Mouse (Mus musculus) intestine, embryonic 14.5 days (tissue): ENCODE results near the gene Ffar1. TPM values are rescaled to one million over a fixed set of nuclear protein-coding genes. Genes with fewer than 3 reads are reported as not detected.
A peak's percentile ranks its signal among the peaks of the same experiment; 100 is the strongest.

Experiments
- ATAC-seq: fragments of 200-750 bp; cut with Nextera tagmentation; replicated peaks from 2 replicates; pipeline ENCODE4 v1.8.0; 2017; ENCODE audit warnings: low read depth, moderate number of reproducible peaks, moderate TSS enrichment, moderate library complexity; ENCODE audit not compliant: low FRiP score, low TSS enrichment
- DNase-seq: peaks from one replicate; pipeline ENCODE4 v3.0.0-alpha.2; 2018; ENCODE audit warnings: low spot score
- H3K27ac ChIP-seq: fragments of 300-500 bp; sonication (generic); 2 replicates; pipeline ENCODE4 v1.5.1; 2014; ENCODE audit warnings: low read depth, mild to moderate bottlenecking, control low read depth
- H3K27me3 ChIP-seq: fragments of 300-500 bp; sonication (generic); replicated peaks from 2 replicates; pipeline ENCODE4 v1.6.1; 2014; ENCODE audit warnings: low read length, control low read depth; ENCODE audit not compliant: control insufficient read depth, insufficient read depth
- H3K36me3 ChIP-seq: fragments of 300-500 bp; sonication (generic); 2 replicates; pipeline ENCODE4 v1.6.1; 2014; ENCODE audit warnings: low read length, control low read depth; ENCODE audit not compliant: control insufficient read depth, insufficient read depth
- H3K4me1 ChIP-seq: fragments of 300-500 bp; sonication (generic); replicated peaks from 2 replicates; pipeline ENCODE4 v1.6.1; 2014; ENCODE audit warnings: low read length, control low read depth, mixed read lengths; ENCODE audit not compliant: control insufficient read depth, insufficient read depth
- H3K4me2 ChIP-seq: fragments of 300-500 bp; sonication (generic); 2 replicates; pipeline ENCODE4 v1.6.1; 2014; ENCODE audit warnings: low read length
- H3K4me3 ChIP-seq: fragments of 300-500 bp; sonication (generic); 2 replicates; pipeline ENCODE4 v1.5.1; 2014; ENCODE audit warnings: low read depth, low read length, control low read depth, mixed read lengths
- H3K9ac ChIP-seq: fragments of 300-500 bp; sonication (generic); 2 replicates; pipeline ENCODE4 v1.6.1; 2014; ENCODE audit warnings: mild to moderate bottlenecking, low read length
- H3K9me3 ChIP-seq: fragments of 300-500 bp; sonication (generic); 2 replicates; pipeline ENCODE4 v1.6.1; 2016; ENCODE audit warnings: low read length, control low read depth; ENCODE audit not compliant: control insufficient read depth
- WGBS: fragments of 180-500 bp; shearing (Covaris S2); extraction: QIAGEN DNeasy Blood & Tissue Kit; methylation state at CpG from one replicate; pipeline ENCODE4 v1.1.7; 2014; 5-methylcytosine and 5-hydroxymethylcytosine counted together
- polyA plus RNA-seq: library from polyadenylated mRNA; unstranded; fragments of >200 nt; fragmentation: Nextera tagmentation; extraction: Ambion mirVana; gene quantifications from 2 replicates; pipeline ENCODE4 v1.2.1, GENCODE M21; 2014

Gene Ffar1
- polyA plus RNA-seq, 1 experiment from 2014 or later, result 0.14 TPM

DNA sequence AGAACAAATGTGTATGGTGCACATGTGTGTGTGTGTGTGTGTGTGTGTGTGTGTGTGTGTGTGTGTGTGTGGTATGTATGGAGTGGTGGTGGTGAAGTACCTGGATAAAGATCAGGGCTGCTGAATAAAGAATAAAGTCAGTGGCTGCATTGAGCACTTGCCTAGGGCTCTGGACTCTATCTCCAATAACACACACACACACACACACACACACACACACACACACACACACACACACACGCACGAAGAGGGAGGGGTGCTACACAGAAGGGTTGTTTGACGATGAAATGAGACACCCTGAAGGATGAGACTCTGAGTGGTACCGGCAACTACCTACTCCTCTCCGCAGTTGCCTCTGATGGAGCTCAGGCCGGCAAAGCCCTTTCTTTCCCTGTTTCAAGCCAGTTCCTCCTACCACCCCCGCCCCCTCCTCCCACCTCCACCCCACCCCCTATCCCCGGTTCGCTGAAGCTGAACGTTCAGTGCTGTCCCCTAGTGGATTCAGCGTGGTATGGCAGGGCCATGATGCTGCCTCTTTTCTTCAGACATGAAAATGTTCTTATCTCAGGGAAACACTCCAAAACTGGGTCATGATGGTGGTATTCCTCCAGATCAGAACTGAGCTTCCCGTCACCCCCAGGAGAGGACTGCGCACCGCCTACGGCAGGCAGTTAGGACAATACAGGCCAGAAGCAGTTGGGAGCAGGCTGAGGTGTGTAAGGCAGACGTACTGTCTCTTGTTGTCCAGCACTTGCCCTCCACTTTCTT is 1.5 kb downstream of the Ffar1 start:
- Histone ChIP-seq H3K27ac (no peak overlapping the region), H3K9me3 (no peaks in the 10 kb centered on the region), H3K27me3 (no peaks in the 10 kb centered on the region), H3K36me3 (no peaks in the 10 kb centered on the region), H3K9ac (no peak overlapping the region), H3K4me2 (peak overlapping the region; percentile 40), H3K4me3 (no peak overlapping the region), H3K4me1 (no peaks in the 10 kb centered on the region)
- DNase-seq (peak; percentile 81), ATAC-seq (peak; percentile 64)
- 9% methylated on average over 15 of the region's 16 CpGs for WGBS

DNA sequence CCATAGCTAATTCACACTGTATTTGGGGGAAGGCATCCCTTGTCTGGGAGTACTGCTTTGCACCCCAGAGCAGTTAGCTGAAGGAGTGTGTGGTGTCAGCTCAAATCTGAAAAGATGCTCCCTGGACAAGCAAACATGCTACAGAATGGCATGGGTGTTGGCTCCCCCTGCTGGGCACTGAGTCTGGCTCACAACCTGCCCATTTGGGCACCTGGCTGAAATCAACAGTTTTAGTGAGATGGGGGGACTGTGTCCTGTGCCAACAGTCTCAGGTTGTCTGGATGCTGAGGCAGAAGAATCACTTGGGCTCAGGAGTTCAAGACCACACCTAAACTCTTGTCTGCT is 2.1 kb downstream of the Ffar1 start:
- no peak overlapping the region for H3K4me2 ChIP-seq
- ATAC-seq, result peak; percentile 54
- no peaks in the 10 kb centered on the region for H3K9me3 ChIP-seq
- no peaks in the 10 kb centered on the region for H3K36me3 ChIP-seq
- DNase-seq, result peak; percentile 85
- H3K4me1 ChIP-seq, result no peaks in the 10 kb centered on the region
- H3K27me3 ChIP-seq, result no peaks in the 10 kb centered on the region
- no peak overlapping the region for H3K4me3 ChIP-seq
- H3K9ac ChIP-seq, result no peak overlapping the region
- H3K27ac ChIP-seq, result no peak overlapping the region

DNA sequence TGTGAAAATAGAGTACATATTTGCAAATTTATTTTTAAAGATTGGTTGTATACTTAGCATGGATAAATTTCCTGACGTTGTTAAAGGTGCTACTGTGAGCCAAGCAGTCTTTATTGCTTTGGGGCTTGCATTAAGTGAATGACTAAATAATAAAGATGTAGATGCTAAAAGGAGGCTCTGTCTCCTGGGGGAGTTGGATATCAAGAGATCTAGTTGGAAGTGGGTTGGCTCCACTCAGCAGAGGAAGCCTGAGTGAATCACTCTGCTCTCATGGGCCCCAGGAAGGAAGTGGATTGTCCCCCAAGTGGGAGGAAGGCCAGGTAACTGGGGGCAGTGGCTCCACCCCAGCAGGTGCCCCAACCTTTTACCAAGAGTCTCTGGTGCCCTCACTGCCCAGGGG is 3.6 kb downstream of the Ffar1 start:
- WGBS, result 85% methylated on average over 1 of the region's 1 CpGs
- H3K4me2 ChIP-seq, result no peak overlapping the region
- no peak overlapping the region for H3K27ac ChIP-seq
- no peaks in the 10 kb centered on the region for H3K27me3 ChIP-seq
- no peaks in the 10 kb centered on the region for H3K36me3 ChIP-seq
- H3K9me3 ChIP-seq, result no peaks in the 10 kb centered on the region
- no peaks in the 10 kb centered on the region for H3K4me1 ChIP-seq
- ATAC-seq (no peak), DNase-seq (no peak)
- no peak overlapping the region for H3K4me3 ChIP-seq
- no peak overlapping the region for H3K9ac ChIP-seq

DNA sequence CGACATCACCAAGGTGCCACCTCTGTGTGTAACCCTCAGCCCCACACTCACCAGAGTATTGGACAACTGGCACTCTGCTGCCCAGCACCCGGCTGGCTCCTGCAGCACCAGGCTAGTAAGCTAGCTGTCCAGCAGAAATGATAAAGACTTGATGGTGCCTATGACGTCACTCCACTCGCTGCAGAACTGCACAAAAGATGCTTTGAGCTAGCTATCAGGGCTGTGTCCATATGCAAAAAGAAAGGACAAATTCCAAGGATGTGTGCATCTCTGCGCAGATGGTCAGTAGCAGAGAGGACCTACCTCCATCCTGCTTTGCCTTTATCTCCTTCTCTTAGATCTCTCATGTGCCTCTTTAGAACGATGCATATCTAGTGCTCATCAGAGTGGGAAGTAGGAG is 5.3 kb downstream of the Ffar1 start, which contains the start of gene Ffar3:
TSS of gene Ffar3 (minus strand) at position 101 of the 400 bp plus-strand sequence.
- no peaks in the 10 kb centered on the region for H3K9me3 ChIP-seq
- no peak within 1 kb of the TSS for H3K27ac ChIP-seq
- H3K36me3 ChIP-seq, result no peaks in the 10 kb centered on the region
- H3K9ac ChIP-seq, result no peak within 1 kb of the TSS
- no peak within 1 kb of the TSS for H3K4me3 ChIP-seq
- H3K4me2 ChIP-seq, result no peak within 1 kb of the TSS
- H3K4me1 ChIP-seq, result no peaks in the 10 kb centered on the region
- no peak for ATAC-seq
- no peaks in the 10 kb centered on the region for H3K27me3 ChIP-seq
- DNase-seq, result no peak
- 78% methylated on average over 6 of the region's 6 CpGs for WGBS

DNA sequence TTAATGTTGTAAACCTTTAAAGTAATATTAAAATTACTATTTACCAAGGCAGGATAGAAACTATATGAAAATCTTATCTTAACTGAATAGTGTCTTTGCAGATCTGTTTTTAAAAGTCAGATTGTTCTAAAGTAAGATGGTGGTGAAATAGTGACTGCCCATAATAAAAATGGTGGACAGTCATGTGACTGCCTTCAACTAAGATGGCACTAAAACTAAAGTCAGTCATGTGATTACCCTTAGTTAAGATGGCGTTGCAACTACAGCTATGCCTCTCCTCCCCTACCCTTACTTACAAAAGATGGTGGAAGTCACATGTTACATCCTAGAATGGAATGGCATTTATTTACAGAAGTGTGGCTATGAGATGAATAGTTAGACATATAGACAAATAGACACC is 9.9 kb downstream of the Ffar1 start:
- Histone ChIP-seq H3K4me3 (no peak overlapping the region), H3K36me3 (no peaks in the 10 kb centered on the region), H3K4me2 (no peak overlapping the region), H3K27ac (no peak overlapping the region), H3K27me3 (no peaks in the 10 kb centered on the region), H3K4me1 (no peaks in the 10 kb centered on the region), H3K9ac (no peak overlapping the region), H3K9me3 (no peaks in the 10 kb centered on the region)
- ATAC-seq, result no peak
- no peak for DNase-seq
- 92% methylated on average over 1 of the region's 1 CpGs for WGBS

DNA sequence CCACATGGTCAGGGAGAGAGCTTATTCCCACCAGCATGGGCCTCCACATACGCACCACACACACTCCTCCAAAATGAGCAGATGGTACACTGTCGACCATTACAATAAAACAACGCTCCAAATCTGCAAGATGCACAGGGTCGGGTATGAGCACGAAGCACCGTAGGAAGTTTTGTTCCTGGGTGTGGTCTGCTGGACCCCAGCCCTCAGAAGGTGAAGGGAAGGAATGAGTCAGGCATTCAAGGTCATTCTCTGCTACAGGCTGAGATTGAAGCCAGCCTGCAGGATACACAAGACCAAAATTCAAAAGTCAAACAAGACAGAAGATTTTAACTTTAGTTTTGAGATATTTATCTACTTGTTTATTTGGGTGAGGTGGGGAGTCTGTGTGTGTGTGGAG is 13.4 kb downstream of the Ffar1 start:
- Histone ChIP-seq H3K4me1 (no peaks in the 10 kb centered on the region), H3K9me3 (no peaks in the 10 kb centered on the region), H3K4me2 (no peak overlapping the region), H3K36me3 (no peaks in the 10 kb centered on the region), H3K27me3 (no peaks in the 10 kb centered on the region), H3K9ac (no peak overlapping the region), H3K4me3 (no peak overlapping the region), H3K27ac (no peak overlapping the region)
- no peak for ATAC-seq
- 70% methylated on average over 6 of the region's 6 CpGs for WGBS
- DNase-seq, result no peak

DNA sequence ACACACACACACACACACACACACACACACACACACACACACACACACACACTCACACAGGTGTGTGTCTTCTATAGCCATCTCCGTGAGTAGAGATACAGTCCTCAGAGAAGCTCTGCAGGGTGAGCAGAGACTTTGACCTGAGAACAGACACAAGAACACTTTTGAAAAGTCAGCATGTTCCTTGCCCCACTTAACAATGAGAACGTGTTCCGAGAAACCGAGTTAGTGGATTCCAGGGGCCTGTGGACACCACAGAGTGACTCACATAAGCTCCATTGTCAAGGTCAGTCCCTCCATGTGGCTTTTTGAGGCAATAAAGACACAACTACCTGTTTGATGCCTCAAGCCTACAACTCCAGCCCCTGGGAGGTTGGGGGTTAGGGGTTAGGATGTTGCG is 14.0 kb downstream of the Ffar1 start:
- H3K27ac ChIP-seq, result no peak overlapping the region
- ATAC-seq, result no peak
- WGBS, result 63% methylated on average over 5 of the region's 5 CpGs

DNA sequence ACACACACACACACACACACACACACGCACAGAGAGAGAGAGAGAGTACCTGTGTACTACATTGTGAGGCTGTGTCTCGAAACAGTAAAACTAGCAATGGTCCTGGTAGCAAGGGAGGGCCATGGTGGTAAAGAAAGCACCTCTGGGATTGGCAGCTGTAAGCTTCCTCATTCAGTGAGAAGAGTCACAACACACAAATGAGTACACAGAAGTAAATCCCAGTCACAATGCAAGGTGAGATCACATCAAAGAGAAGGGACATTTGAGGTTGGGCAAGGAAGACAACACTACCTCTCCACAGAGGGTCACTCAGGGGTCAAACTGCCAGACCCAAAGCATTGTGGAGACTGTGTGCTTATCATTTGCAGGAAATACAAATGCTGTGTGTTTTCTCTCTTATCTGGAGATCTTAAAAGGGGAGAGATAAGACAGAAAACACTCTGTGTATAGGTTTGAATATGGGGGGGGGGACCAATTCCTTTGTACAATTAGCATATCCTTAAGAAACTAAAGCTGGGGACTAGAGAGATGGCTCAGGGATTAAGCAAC is 14.8 kb downstream of the Ffar1 start:
- DNase-seq (no peak), ATAC-seq (no peak)
- no peaks in the 10 kb centered on the region for H3K9me3 ChIP-seq
- no peaks in the 10 kb centered on the region for H3K27me3 ChIP-seq
- 59% methylated on average over 2 of the region's 2 CpGs for WGBS
- no peak overlapping the region for H3K9ac ChIP-seq
- no peaks in the 10 kb centered on the region for H3K4me1 ChIP-seq
- no peak overlapping the region for H3K4me2 ChIP-seq
- no peaks in the 10 kb centered on the region for H3K36me3 ChIP-seq
- H3K27ac ChIP-seq, result no peak overlapping the region
- H3K4me3 ChIP-seq, result no peak overlapping the region

More for the DNA sequence above, 14.0 kb downstream of the Ffar1 start:
- Histone ChIP-seq H3K4me2 (no peak overlapping the region), H3K9ac (no peak overlapping the region), H3K27me3 (no peaks in the 10 kb centered on the region), H3K4me3 (no peak overlapping the region), H3K36me3 (no peaks in the 10 kb centered on the region), H3K4me1 (no peaks in the 10 kb centered on the region), H3K9me3 (no peaks in the 10 kb centered on the region)
- no peak for DNase-seq

DNA sequence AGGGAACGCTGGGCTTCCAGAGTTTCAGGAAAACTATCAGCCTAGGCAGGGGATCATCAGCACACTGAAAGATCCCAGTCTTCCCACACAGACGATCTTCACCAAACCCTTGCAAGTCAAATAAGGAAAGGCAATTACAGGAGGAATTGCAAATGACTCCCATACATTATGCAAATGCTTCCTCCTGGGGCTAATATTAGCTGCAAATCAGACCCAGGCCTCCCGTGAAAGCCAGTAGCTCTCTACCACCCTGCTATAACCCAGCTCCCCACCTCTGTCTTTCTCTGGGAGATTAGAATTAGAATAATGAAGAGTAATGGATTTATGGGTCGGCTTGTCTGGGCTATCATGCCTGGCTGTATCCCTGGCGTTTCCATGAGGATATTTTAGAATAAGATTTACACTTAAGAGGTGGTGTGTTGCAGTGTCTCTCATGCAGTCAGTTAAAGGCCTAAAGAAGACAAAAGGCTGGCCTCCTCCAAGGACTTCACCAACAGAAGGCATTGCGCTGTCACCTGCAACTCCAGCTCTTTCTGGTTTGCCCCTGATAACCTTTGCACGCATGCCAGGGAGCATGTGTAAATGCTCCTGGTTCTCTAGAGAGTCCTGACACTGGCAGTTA is 16.6 kb downstream of the Ffar1 start:
- Histone ChIP-seq H3K4me2 (no peak overlapping the region), H3K27me3 (no peaks in the 10 kb centered on the region), H3K4me1 (peaks cover 4% of the 10 kb centered on the region), H3K4me3 (no peak overlapping the region), H3K9ac (no peak overlapping the region), H3K27ac (no peak overlapping the region), H3K36me3 (no peaks in the 10 kb centered on the region), H3K9me3 (no peaks in the 10 kb centered on the region)
- no peak for DNase-seq
- no peak for ATAC-seq
- WGBS, result 25% methylated on average over 7 of the region's 7 CpGs
